Mouse (Mus musculus) G1E (cell line): Measurements from ENCODE around the gene Epha3.

Experiments
- CTCF ChIP-seq: IDR thresholded peaks from 2 replicates; pipeline ENCODE4 v1.5.1; 2012; ENCODE audit warnings: low read depth, low read length, inconsistent platforms, mixed read lengths
- GATA1 ChIP-seq: IDR thresholded peaks from 2 replicates; pipeline ENCODE4 v1.6.1; 2012; ENCODE audit warnings: borderline replicate concordance, low read length, inconsistent platforms, mixed read lengths

DNA sequence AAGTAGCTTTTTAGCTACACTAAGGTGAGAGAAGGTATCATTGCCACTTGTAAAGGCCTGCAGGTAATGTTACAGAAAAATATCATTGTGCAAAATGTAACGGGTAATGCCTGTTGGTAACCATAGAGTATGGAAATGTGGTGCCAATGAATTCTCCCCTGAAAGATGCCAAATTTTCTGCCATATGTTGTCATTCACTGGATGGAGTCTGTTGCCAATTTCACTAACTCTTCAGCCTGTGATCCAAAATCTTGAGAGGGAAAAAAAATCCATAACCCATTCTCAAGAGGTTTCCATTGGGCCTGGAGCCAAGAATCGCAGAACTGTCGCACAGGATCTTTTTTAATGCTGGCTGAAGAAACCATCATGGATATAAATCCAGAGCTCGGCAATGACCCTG lies 269.3 kb downstream of the Epha3 start:
- TF ChIP-seq CTCF (no peak), GATA1 (no peak)
